Mouse (Mus musculus): ENCODE results near the gene Cdhr3. TPM values are rescaled to one million over a fixed set of nuclear protein-coding genes. Genes with fewer than 3 reads are reported as not detected.
"Not testable (repeated sequence)": the region's sequence is repeated elsewhere in the genome, so short reads cannot be mapped to it uniquely, and the experiment has no call there.

Gene Cdhr3
- polyA plus RNA-seq, 1 experiment from 2014 or later = not detected

DNA sequence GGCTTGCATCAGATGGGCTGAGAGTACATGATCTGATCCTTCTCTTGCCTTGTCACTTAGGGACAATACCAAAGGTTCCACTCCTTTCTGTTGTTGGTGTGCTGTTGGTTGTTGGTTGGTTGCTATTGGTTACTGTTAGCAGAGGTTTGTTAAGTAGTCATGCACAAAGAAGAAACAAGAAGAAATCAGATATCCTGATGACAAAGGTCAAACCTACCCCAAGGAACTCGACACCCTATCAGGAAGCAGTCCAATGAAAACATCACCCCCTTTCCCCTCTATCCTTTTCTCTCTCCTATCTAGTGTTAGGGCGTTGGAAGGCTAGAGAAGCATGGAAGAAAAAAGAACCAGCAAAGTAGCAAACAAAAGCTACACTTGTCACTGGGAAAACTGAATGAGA is 23.7 kb downstream of the Cdhr3 start:
- TF ChIP-seq EP300 (IDR thresholded peaks at IDR 0.05; ENCODE audit: low read depth) = no peak
- TF ChIP-seq CTCF (IDR thresholded peaks at IDR 0.05; ENCODE audit: low read depth) = no peak
- Histone ChIP-seq H3K4me3 (ENCODE audit: low read depth, low read length) (no peak overlapping the region), H3K27ac (ENCODE audit: low read depth) (no peak overlapping the region), H3K36me3 (replicated peaks; ENCODE audit: insufficient read depth, low read length) (no peaks in the 10 kb centered on the region), H3K9ac (replicated peaks) (no peak overlapping the region), H3K9me3 (ENCODE audit: low read length) (no peaks in the 10 kb centered on the region), H3K4me2 (ENCODE audit: low read depth, low read length) (no peak overlapping the region), H3K27me3 (ENCODE audit: insufficient read depth, low read length) (no peaks in the 10 kb centered on the region), H3K4me1 (ENCODE audit: insufficient read depth) (no peaks in the 10 kb centered on the region)
- 54% methylated on average over 2 of the region's 2 CpGs for WGBS (ENCODE audit: insufficient replicate concordance)
- ATAC-seq = no peak
- no peak for DNase-seq

DNA sequence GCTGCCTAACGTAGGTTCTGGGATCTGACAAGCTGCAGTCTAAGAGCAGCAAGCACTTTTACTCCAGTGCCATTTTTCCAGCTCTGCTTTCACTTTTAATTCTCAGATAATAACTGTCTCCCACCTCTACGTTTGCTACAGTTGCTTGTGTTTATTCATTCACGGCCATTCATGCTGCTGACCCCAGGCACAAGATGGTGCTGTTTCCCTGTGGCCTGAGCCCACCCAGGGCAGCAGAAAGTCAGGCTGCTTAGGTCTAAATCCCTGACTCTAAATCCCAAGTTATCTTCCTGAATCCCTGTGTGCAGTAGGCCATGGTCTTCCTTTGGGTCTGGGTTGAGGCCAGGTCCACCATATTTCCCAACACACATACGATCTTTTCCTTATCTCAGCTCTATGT is 26.3 kb downstream of the Cdhr3 start:
- H3K36me3 ChIP-seq (replicated peaks; ENCODE audit: insufficient read depth, low read length) = no peaks in the 10 kb centered on the region
- WGBS (ENCODE audit: insufficient replicate concordance) = 61% methylated on average over 4 of the region's 4 CpGs
- H3K27me3 ChIP-seq (ENCODE audit: insufficient read depth, low read length) = no peaks in the 10 kb centered on the region
- H3K9me3 ChIP-seq (ENCODE audit: low read length) = no peaks in the 10 kb centered on the region
- no peak for ATAC-seq
- H3K4me1 ChIP-seq (ENCODE audit: insufficient read depth) = no peaks in the 10 kb centered on the region
- H3K9ac ChIP-seq (replicated peaks) = no peak overlapping the region
- H3K4me3 ChIP-seq (ENCODE audit: low read depth, low read length) = no peak overlapping the region
- DNase-seq = no peak
- no peak overlapping the region for H3K4me2 ChIP-seq (ENCODE audit: low read depth, low read length)
- H3K27ac ChIP-seq (ENCODE audit: low read depth) = no peak overlapping the region
- TF ChIP-seq CTCF (IDR thresholded peaks at IDR 0.05; ENCODE audit: low read depth) (peak; percentile 32; the same call in 1 of the 2 replicates), EP300 (IDR thresholded peaks at IDR 0.05; ENCODE audit: low read depth) (no peak)

DNA sequence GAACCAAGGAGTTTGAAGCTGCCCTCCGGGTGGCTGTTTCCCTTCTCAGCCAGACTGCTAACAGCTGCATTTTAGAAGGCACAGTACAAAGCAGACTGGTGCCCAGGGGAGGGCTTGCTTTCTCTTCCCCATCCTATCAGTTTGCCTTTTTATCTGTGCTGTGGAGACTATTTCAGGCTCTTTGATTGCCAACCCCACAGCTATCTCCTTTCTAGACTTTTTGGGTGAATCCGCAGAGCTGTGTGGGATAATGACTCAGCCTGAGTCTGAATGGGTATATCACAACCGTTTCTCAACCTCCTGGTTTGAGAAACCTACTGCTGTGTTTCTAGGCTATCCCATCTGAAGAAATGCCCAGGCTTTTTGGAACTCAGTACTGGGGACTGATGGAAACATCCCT is 27.5 kb downstream of the Cdhr3 start:
- Histone ChIP-seq H3K36me3 (replicated peaks; ENCODE audit: insufficient read depth, low read length) (no peaks in the 10 kb centered on the region), H3K27ac (ENCODE audit: low read depth) (no peak overlapping the region), H3K9me3 (ENCODE audit: low read length) (no peaks in the 10 kb centered on the region), H3K4me2 (ENCODE audit: low read depth, low read length) (no peak overlapping the region), H3K4me1 (ENCODE audit: insufficient read depth) (no peaks in the 10 kb centered on the region), H3K4me3 (ENCODE audit: low read depth, low read length) (no peak overlapping the region), H3K27me3 (ENCODE audit: insufficient read depth, low read length) (no peaks in the 10 kb centered on the region), H3K9ac (replicated peaks) (no peak overlapping the region)
- 46% methylated on average over 3 of the region's 3 CpGs for WGBS (ENCODE audit: insufficient replicate concordance)
- DNase-seq (no peak), ATAC-seq (no peak)
- TF ChIP-seq CTCF (IDR thresholded peaks at IDR 0.05; ENCODE audit: low read depth) = no peak
- no peak for TF ChIP-seq EP300 (IDR thresholded peaks at IDR 0.05; ENCODE audit: low read depth)

DNA sequence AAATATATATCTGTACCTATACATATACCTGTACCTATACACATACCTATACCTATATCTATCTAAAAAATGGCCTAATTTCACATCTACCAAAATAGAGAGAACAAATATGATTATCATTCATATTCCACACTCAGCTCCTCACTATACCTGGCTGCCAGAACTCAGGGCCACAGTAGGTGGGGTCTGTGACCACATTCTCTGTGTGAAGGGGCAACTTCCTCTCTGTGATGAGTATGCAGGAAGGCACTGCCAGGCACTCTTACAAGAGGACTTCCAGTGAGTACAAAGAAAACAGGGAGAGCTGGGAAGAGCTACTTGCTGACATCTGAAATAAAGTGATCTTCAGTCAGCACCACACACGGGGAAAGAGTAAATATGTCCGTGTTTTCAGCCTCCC is 28.4 kb downstream of the Cdhr3 start:
- no peak for TF ChIP-seq EP300 (IDR thresholded peaks at IDR 0.05; ENCODE audit: low read depth)
- TF ChIP-seq CTCF (IDR thresholded peaks at IDR 0.05; ENCODE audit: low read depth) = no peak
- no peak overlapping the region for H3K27ac ChIP-seq (ENCODE audit: low read depth)
- no peaks in the 10 kb centered on the region for H3K27me3 ChIP-seq (ENCODE audit: insufficient read depth, low read length)
- ATAC-seq (no peak), DNase-seq (no peak)
- no peak overlapping the region for H3K9ac ChIP-seq (replicated peaks)
- H3K4me1 ChIP-seq (ENCODE audit: insufficient read depth) = no peaks in the 10 kb centered on the region
- H3K9me3 ChIP-seq (ENCODE audit: low read length) = no peaks in the 10 kb centered on the region
- WGBS (ENCODE audit: insufficient replicate concordance) = 48% methylated on average over 2 of the region's 2 CpGs
- no peaks in the 10 kb centered on the region for H3K36me3 ChIP-seq (replicated peaks; ENCODE audit: insufficient read depth, low read length)
- no peak overlapping the region for H3K4me3 ChIP-seq (ENCODE audit: low read depth, low read length)
- H3K4me2 ChIP-seq (ENCODE audit: low read depth, low read length) = no peak overlapping the region

DNA sequence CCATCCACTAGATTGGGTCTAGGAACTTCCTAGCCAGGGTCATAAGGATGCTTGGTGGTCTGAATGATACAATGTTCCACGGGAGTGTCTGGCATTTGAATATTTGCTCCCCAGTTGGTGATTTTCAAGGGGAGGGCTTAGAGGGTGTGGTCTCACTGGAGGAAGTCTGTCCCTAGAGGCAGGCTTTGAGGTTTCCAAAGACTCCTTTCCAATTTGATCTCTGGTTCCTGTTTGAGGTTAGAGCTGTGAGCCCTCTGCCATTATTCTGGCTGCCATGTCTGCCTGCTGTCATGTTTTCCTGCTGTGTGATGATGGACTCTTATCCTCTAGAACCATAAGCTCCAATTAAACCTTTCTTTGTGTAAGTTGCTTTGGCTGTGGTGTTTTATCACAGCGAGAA is 29.4 kb downstream of the Cdhr3 start:
- no peak overlapping the region for H3K27ac ChIP-seq (ENCODE audit: low read depth)
- no peak overlapping the region for H3K4me3 ChIP-seq (ENCODE audit: low read depth, low read length)
- no peaks in the 10 kb centered on the region for H3K4me1 ChIP-seq (ENCODE audit: insufficient read depth)
- DNase-seq = no peak
- ATAC-seq = no peak
- 55% methylated on average over 2 of the region's 2 CpGs for WGBS (ENCODE audit: insufficient replicate concordance)
- no peaks in the 10 kb centered on the region for H3K27me3 ChIP-seq (ENCODE audit: insufficient read depth, low read length)
- H3K9me3 ChIP-seq (ENCODE audit: low read length) = no peaks in the 10 kb centered on the region
- no peak for TF ChIP-seq EP300 (IDR thresholded peaks at IDR 0.05; ENCODE audit: low read depth)
- no peak for TF ChIP-seq CTCF (IDR thresholded peaks at IDR 0.05; ENCODE audit: low read depth)
- no peaks in the 10 kb centered on the region for H3K36me3 ChIP-seq (replicated peaks; ENCODE audit: insufficient read depth, low read length)
- no peak overlapping the region for H3K9ac ChIP-seq (replicated peaks)
- H3K4me2 ChIP-seq (ENCODE audit: low read depth, low read length) = no peak overlapping the region

DNA sequence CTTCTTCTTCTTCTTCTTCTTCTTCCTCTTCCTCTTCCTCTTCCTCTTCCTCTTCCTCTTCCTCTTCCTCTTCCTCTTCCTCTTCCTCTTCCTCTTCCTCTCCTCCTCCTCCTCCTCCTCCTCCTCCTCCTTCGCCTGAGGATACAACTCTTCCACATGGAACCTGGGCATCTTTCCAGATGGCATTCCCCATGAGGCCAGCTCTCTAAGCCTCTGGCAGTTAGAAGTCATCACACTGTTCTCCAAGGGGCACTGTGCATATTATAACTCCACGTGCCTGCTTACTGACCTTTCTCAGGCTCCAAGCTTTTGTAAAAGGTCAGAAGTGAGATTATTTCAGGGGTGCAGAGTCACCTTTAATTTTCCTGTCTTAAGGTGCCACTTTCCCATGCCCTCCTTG is 30.3 kb downstream of the Cdhr3 start:
- H3K9ac ChIP-seq (replicated peaks); DNase-seq; H3K4me1 ChIP-seq (ENCODE audit: insufficient read depth); ATAC-seq; H3K9me3 ChIP-seq (ENCODE audit: low read length); H3K4me3 ChIP-seq (ENCODE audit: low read depth, low read length); H3K4me2 ChIP-seq (ENCODE audit: low read depth, low read length); H3K27me3 ChIP-seq (ENCODE audit: insufficient read depth, low read length); H3K36me3 ChIP-seq (replicated peaks; ENCODE audit: insufficient read depth, low read length); H3K27ac ChIP-seq (ENCODE audit: low read depth): not testable (repeated sequence)
- 71% methylated on average over 2 of the region's 2 CpGs for whole genome bisulfite sequencing (ENCODE audit: insufficient replicate concordance)

DNA sequence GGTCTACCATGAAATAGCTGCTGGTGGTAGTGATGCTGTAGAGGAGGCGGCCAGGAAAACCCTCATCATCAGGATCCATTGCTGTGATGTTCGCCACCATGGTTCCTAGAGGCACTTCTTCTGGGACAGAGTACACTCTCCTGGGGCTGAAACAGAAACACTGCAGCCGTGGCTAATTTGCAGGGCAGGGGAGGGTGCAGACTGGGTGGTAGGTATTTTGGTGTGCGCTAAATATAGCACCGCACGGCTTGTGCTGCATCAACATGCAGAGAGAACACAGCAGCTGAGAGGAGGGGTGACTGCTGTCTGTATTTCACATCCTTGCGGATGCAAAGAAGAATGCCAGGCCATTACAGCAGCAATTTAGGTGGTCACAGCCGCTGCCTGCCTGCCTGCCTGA is 31.0 kb downstream of the Cdhr3 start:
- no peaks in the 10 kb centered on the region for H3K9me3 ChIP-seq (ENCODE audit: low read length)
- ATAC-seq (no peak), DNase-seq (no peak)
- 55% methylated on average over 8 of the region's 8 CpGs for WGBS (ENCODE audit: insufficient replicate concordance)
- no peaks in the 10 kb centered on the region for H3K36me3 ChIP-seq (replicated peaks; ENCODE audit: insufficient read depth, low read length)
- H3K4me3 ChIP-seq (ENCODE audit: low read depth, low read length) = no peak overlapping the region
- H3K27ac ChIP-seq (ENCODE audit: low read depth) = no peak overlapping the region
- no peak overlapping the region for H3K4me2 ChIP-seq (ENCODE audit: low read depth, low read length)
- H3K9ac ChIP-seq (replicated peaks) = no peak overlapping the region
- H3K4me1 ChIP-seq (ENCODE audit: insufficient read depth) = peaks cover 6% of the 10 kb centered on the region
- no peaks in the 10 kb centered on the region for H3K27me3 ChIP-seq (ENCODE audit: insufficient read depth, low read length)
- no peak for TF ChIP-seq CTCF (IDR thresholded peaks at IDR 0.05; ENCODE audit: low read depth)
- TF ChIP-seq EP300 (IDR thresholded peaks at IDR 0.05; ENCODE audit: low read depth) = no peak
